Mouse (Mus musculus): Measurements from ENCODE around the gene Clstn3. TPM values are rescaled to one million over a fixed set of nuclear protein-coding genes. Genes with fewer than 3 reads are reported as not detected.
A peak's percentile ranks its signal among the peaks of the same experiment; 100 is the strongest.
"Not testable (repeated sequence)": the region's sequence is repeated elsewhere in the genome, so short reads cannot be mapped to it uniquely, and the experiment has no call there.

The Clstn3 gene
- polyA plus RNA-seq, 1 experiment from 2014 or later = 0.31 TPM

DNA sequence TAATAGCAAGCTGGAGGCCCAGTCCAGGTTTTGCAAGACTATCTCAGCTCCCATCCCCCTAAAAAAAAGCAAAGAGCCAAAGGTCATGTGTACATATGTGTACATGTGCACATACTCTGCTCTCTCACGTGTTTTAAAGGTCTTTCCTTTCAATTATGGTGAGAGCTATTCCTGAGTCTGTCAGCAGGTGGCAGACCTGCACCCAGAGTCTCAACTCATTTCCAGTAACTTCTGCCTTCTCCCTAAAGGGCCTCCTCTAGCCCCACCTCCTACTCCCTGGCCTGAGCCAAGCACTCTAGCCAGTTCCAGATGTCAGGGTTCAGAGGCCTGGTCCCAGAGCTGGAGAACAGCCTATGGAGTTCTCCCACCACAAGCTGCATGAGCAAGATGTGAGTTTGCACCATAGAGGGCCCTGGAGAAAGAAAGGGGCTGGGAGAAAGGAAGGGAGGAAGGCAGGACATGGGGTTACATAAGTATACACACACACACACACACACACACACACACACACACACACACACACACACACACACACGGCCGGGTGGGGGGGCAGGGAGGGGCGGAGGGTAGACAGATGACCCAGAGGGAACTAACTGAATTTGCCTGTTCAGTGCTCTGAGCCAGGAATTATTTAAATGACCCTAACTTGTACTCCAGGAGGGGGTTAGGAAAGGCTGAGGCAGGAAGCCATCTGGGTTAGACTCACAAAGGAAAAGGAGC, 28.4 kb upstream of the Clstn3 start, which contains the start of gene C1rl:
Gene C1rl, plus strand, starts transcription at position 272 of the 720 bp plus-strand sequence.
- ATAC-seq (peak; percentile 96), DNase-seq (ENCODE audit: low spot score) (peak; percentile 94)
- no peak within 1 kb of the TSS for H3K4me2 ChIP-seq (replicated peaks; ENCODE audit: low read depth, low read length)
- H3K4me3 ChIP-seq (ENCODE audit: low read depth, low read length) = no peak within 1 kb of the TSS
- H3K36me3 ChIP-seq (ENCODE audit: insufficient read depth, low read length) = no peaks in the 10 kb centered on the region
- no peaks in the 10 kb centered on the region for H3K4me1 ChIP-seq (ENCODE audit: insufficient read depth, low read depth, low read length)
- WGBS = 25% methylated on average over 2 of the region's 4 CpGs
- no peak within 1 kb of the TSS for H3K9ac ChIP-seq (replicated peaks; ENCODE audit: low read depth)
- peak within 1 kb of the TSS; percentile 38 for H3K27ac ChIP-seq (ENCODE audit: low read length)
- H3K27me3 ChIP-seq (replicated peaks; ENCODE audit: insufficient read depth, low read length) = no peaks in the 10 kb centered on the region
- H3K9me3 ChIP-seq (ENCODE audit: low read length) = no peaks in the 10 kb centered on the region
- TF ChIP-seq EP300 (IDR thresholded peaks at IDR 0.05) (no peak), CTCF (IDR thresholded peaks at IDR 0.05) (peak; percentile 80)

DNA sequence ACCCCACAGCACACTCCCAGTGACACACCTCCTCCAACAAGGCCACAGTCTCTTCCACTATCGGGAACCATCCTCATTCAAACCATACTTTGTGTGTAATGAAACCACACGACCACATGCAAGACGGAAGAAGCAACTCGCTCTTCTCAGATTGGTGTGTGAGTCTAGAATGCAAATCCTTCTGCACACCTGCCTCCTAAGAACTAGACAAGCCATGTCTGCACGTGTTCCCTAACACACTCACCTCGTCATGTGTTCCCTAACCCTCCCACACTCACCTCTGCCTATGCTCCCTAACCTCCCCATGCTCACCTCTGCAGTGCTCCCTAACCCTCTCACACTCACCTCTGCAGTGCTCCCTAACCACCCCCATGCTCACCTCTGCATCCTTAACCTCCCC, 26.8 kb upstream of the Clstn3 start:
- H3K36me3 ChIP-seq (ENCODE audit: insufficient read depth, low read length) = no peaks in the 10 kb centered on the region
- no peaks in the 10 kb centered on the region for H3K4me1 ChIP-seq (ENCODE audit: insufficient read depth, low read depth, low read length)
- H3K9ac ChIP-seq (replicated peaks; ENCODE audit: low read depth) = no peak overlapping the region
- no peak for ATAC-seq
- WGBS = 69% methylated on average over 6 of the region's 6 CpGs
- TF ChIP-seq CTCF (IDR thresholded peaks at IDR 0.05) = no peak
- TF ChIP-seq EP300 (IDR thresholded peaks at IDR 0.05) = no peak
- H3K9me3 ChIP-seq (ENCODE audit: low read length) = no peaks in the 10 kb centered on the region
- H3K4me3 ChIP-seq (ENCODE audit: low read depth, low read length) = no peak overlapping the region
- DNase-seq (ENCODE audit: low spot score) = no peak
- H3K27me3 ChIP-seq (replicated peaks; ENCODE audit: insufficient read depth, low read length) = no peaks in the 10 kb centered on the region
- H3K27ac ChIP-seq (ENCODE audit: low read length) = no peak overlapping the region
- no peak overlapping the region for H3K4me2 ChIP-seq (replicated peaks; ENCODE audit: low read depth, low read length)

DNA sequence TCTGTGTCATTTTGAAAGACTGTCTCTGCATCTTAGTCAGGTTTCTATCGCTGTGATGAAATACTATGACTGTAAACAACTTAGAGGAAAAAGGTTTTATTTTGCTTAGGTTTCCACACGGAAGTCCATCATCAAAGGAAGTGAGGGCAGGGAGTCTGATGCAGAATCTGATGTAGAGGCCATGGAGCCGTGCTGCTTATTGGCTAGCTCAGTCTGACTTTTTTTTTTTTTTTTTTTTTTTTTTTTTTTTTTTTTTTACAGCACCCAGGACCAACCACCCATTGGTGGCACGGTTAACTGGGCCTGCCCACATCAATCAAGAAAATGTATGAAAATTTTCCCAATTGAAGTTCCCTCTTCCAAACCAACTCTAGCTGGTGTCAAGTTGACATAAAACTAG, 24.4 kb upstream of the Clstn3 start:
- ATAC-seq (no peak), DNase-seq (ENCODE audit: low spot score) (no peak)
- Histone ChIP-seq H3K27ac (ENCODE audit: low read length) (no peak overlapping the region), H3K4me1 (ENCODE audit: insufficient read depth, low read depth, low read length) (no peaks in the 10 kb centered on the region), H3K9me3 (ENCODE audit: low read length) (no peaks in the 10 kb centered on the region), H3K4me3 (ENCODE audit: low read depth, low read length) (no peak overlapping the region), H3K4me2 (replicated peaks; ENCODE audit: low read depth, low read length) (no peak overlapping the region), H3K9ac (replicated peaks; ENCODE audit: low read depth) (no peak overlapping the region), H3K36me3 (ENCODE audit: insufficient read depth, low read length) (no peaks in the 10 kb centered on the region), H3K27me3 (replicated peaks; ENCODE audit: insufficient read depth, low read length) (no peaks in the 10 kb centered on the region)
- 72% methylated on average over 4 of the region's 4 CpGs for WGBS
- TF ChIP-seq EP300 (IDR thresholded peaks at IDR 0.05) (no peak), CTCF (IDR thresholded peaks at IDR 0.05) (no peak)

DNA sequence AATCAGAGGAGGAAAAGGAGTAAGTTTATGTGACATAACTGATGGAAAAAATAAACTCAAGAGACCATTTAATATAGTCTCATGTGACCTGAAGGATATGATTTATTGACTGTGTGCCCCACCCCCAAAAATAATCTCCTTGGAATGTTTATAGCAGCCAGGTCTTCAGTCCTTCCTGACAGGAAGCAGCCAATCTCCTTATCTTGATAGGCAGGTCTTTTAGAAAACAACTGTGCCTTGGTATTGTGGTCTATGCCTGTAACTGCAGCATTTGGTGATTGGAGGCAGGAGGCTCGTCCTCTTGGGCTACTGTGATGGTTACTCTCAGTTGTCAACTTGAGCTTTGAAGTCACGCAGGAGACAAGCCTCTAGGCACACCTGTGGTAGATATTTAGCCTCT, 22.9 kb upstream of the Clstn3 start:
- no peak for DNase-seq (ENCODE audit: low spot score)
- H3K4me2 ChIP-seq (replicated peaks; ENCODE audit: low read depth, low read length) = no peak overlapping the region
- no peaks in the 10 kb centered on the region for H3K4me1 ChIP-seq (ENCODE audit: insufficient read depth, low read depth, low read length)
- no peak for ATAC-seq
- no peaks in the 10 kb centered on the region for H3K27me3 ChIP-seq (replicated peaks; ENCODE audit: insufficient read depth, low read length)
- H3K27ac ChIP-seq (ENCODE audit: low read length) = no peak overlapping the region
- H3K36me3 ChIP-seq (ENCODE audit: insufficient read depth, low read length) = no peaks in the 10 kb centered on the region
- H3K9me3 ChIP-seq (ENCODE audit: low read length) = no peaks in the 10 kb centered on the region
- WGBS = 29% methylated on average over 2 of the region's 2 CpGs
- TF ChIP-seq EP300 (IDR thresholded peaks at IDR 0.05) (no peak), CTCF (IDR thresholded peaks at IDR 0.05) (no peak)
- no peak overlapping the region for H3K4me3 ChIP-seq (ENCODE audit: low read depth, low read length)
- no peak overlapping the region for H3K9ac ChIP-seq (replicated peaks; ENCODE audit: low read depth)

DNA sequence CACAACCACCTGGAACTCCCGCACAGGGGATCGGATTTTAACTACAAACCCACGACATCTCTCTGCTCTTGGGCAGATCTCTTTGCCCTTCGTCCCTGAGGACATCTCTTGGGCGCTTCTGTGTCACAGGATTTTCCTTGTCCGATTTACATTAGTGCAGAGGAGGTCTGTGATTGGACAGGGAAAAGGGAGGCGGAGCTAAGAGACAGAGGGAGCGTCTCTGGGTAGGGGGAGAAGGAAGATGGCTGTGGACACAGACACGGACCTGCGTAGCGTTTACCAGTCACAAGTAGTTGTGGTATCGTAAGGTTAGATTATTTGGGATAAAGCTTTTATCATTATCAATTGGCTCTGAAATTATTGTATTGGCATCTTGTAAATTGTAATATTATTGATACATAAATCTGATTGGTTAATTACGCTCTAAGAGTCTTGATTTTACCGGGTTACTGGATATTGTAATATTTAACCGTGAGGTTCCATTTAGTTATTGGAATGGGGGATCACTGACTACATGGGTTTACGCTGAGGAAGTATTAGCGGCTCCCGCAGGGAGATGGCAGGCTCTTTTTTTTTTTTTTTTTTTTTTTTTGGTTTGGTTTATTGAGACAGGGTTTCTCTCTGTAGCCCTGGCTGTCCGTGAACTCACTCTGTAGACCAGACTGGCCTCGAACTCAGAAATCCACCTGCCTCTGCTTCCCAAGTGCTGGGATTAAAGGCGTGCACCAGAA, 21.0 kb upstream of the Clstn3 start:
- Histone ChIP-seq H3K9me3 (ENCODE audit: low read length) (no peaks in the 10 kb centered on the region), H3K36me3 (ENCODE audit: insufficient read depth, low read length) (no peaks in the 10 kb centered on the region), H3K27ac (ENCODE audit: low read length) (no peak overlapping the region), H3K4me1 (ENCODE audit: insufficient read depth, low read depth, low read length) (no peaks in the 10 kb centered on the region), H3K4me2 (replicated peaks; ENCODE audit: low read depth, low read length) (no peak overlapping the region), H3K4me3 (ENCODE audit: low read depth, low read length) (no peak overlapping the region), H3K27me3 (replicated peaks; ENCODE audit: insufficient read depth, low read length) (no peaks in the 10 kb centered on the region), H3K9ac (replicated peaks; ENCODE audit: low read depth) (no peak overlapping the region)
- ATAC-seq (no peak; the same call in 1 of the 2 replicates), DNase-seq (ENCODE audit: low spot score) (no peak)
- TF ChIP-seq EP300 (IDR thresholded peaks at IDR 0.05) = no peak
- TF ChIP-seq CTCF (IDR thresholded peaks at IDR 0.05) = no peak
- WGBS = 31% methylated on average over 21 of the region's 21 CpGs

DNA sequence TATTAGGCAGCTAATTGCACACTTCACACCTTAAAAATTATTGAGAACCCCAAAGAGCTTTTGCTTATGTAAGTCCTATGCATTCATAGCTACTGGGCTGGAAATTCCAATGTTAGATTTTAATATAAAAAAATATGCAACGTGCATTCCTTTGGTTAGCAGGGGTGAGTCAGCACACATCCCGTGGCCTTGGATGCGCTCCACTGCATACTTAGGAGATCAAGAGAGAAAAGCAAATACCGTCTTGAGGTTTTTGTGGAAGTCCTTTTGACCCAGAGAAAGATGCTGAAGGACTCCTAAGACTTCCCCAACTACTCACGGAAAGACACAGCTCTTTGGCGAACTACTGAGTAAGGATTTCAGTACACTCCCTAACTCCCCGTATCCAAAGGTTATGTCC, 20.3 kb upstream of the Clstn3 start:
- H3K4me2 ChIP-seq (replicated peaks; ENCODE audit: low read depth, low read length) = no peak overlapping the region
- ATAC-seq = no peak

DNA sequence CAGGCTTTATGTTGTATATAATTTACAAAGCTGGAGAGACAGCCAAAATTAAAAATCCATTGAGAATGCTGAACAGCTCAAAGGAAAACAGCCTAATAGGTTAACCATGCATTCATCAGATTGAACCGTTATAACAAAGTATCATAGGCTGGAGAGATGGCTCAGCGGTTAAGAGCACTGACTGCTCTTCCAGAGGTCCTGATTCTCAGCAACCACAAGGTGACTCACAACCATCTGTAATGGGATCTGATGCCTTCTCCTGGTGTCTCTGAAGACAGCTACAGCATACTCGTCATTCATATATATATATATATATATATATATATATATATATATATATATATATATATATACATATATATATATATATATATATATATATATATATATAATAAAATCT, 19.2 kb upstream of the Clstn3 start:
- WGBS = 67% methylated on average over 3 of the region's 3 CpGs
- not testable (repeated sequence) for H3K4me2 ChIP-seq (replicated peaks; ENCODE audit: low read depth, low read length); H3K4me1 ChIP-seq (ENCODE audit: insufficient read depth, low read depth, low read length); H3K36me3 ChIP-seq (ENCODE audit: insufficient read depth, low read length); H3K27me3 ChIP-seq (replicated peaks; ENCODE audit: insufficient read depth, low read length); H3K9ac ChIP-seq (replicated peaks; ENCODE audit: low read depth); H3K4me3 ChIP-seq (ENCODE audit: low read depth, low read length); DNase-seq (ENCODE audit: low spot score); H3K27ac ChIP-seq (ENCODE audit: low read length); ATAC-seq; H3K9me3 ChIP-seq (ENCODE audit: low read length)

More for the DNA sequence above, 20.3 kb upstream of the Clstn3 start:
- no peaks in the 10 kb centered on the region for H3K27me3 ChIP-seq (replicated peaks; ENCODE audit: insufficient read depth, low read length)
- H3K36me3 ChIP-seq (ENCODE audit: insufficient read depth, low read length) = no peaks in the 10 kb centered on the region
- H3K4me3 ChIP-seq (ENCODE audit: low read depth, low read length) = no peak overlapping the region
- H3K9ac ChIP-seq (replicated peaks; ENCODE audit: low read depth) = no peak overlapping the region
- TF ChIP-seq CTCF (IDR thresholded peaks at IDR 0.05) (no peak), EP300 (IDR thresholded peaks at IDR 0.05) (no peak)
- no peak overlapping the region for H3K27ac ChIP-seq (ENCODE audit: low read length)
- H3K9me3 ChIP-seq (ENCODE audit: low read length) = no peaks in the 10 kb centered on the region
- peak; percentile 33 for DNase-seq (ENCODE audit: low spot score)
- 57% methylated on average over 7 of the region's 7 CpGs for WGBS
- no peaks in the 10 kb centered on the region for H3K4me1 ChIP-seq (ENCODE audit: insufficient read depth, low read depth, low read length)

All from lung, postnatal 0 days (tissue).